Mouse (Mus musculus) layer of hippocampus, adult 8-10 months (tissue): ENCODE measurements at regions not wholly inside any gene's neighbourhood (a gene's known extent, or its start where the extent isn't known, plus 50 kb on each side); places are given as distances from the start of the nearest gene placed in this dataset.
"Not testable (repeated sequence)": the region's sequence is repeated elsewhere in the genome, so short reads cannot be mapped to it uniquely, and the experiment has no call there.

ENCODE experiments used
- DNase-seq, 2 experiments: peaks; one replicate each; pipeline ENCODE4 v3.0.0; 2022; ENCODE audit warnings: low spot score in 2 of 2

- no peak for DNase-seq
These were observed 154.2 kb upstream of the Hes1 start for GRCm38 (mm10) chr16:29909923-29910465.

DNA sequence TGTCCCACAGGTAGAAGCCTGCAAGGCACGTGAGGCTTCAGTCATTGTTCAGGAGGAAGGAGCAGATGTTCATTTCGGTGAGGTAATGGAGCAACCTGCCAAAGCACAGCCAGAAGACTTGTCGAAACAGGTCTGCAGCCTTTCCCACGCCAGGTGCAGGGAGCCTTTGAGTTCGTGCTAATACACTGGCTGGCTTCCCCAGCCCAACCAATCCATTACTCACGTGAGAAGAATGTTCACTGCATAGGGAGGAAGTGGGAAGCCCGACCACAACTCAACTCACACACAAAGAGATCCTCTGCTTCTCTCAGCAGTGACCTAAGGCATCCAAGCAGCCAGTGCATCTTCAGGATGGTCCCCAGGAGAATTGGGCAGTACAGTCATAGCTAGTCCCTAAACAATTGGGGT, 153.0 kb upstream of the Hes1 start:
- DNase-seq = no peak

- no peak for DNase-seq
These were observed 150.7 kb upstream of the Hes1 start for GRCm38 (mm10) chr16:29913357-29914010.

DNA sequence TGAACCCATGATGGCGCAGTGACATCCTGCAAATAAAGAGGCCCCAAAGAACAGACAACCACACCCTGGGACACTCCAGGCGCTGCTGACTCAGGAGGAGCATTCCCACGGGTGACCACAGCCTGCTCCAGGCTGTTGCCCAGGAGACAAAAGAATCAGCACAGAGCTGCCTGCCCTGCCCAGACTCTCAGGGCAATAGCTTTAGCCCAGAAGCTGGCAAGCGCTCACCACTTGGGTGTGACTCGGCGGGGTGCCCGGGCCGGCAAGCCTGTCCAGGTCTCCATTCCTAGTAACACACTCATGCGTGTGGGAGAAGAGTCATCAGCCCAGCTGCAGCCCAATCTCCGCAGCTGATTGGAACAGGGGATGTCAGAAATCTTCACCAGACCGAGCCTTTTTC, 148.8 kb upstream of the Hes1 start:
- peak; percentile 33 to 35 for DNase-seq

GRCm38 (mm10) chr16:29917989-29918388, 146.2 kb upstream of the Hes1 start:
- no peak for DNase-seq

GRCm38 (mm10) chr16:29918396-29918795, 145.8 kb upstream of the Hes1 start:
- no peak for DNase-seq

- DNase-seq = no peak
These were observed 143.2 kb upstream of the Hes1 start for GRCm38 (mm10) chr16:29920940-29921339.

DNA sequence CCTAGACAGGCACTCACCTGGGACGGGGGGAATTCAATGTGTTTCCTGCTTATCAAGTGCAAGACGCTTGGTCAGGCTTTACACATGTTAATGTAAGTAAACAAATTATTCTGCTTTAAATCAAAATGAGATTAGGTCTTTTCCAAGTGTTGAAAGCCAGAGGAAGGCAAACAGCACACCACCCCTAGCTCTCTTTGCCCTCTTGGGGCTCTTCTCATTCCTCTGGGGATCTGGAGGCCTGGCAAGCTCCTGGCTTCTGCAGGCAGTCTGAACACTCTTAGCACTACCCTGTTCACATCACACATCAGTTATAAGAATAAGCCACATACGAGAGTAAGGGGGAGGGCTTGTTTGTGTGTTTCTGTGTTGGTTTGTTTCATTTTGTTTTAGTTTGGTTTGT, 142.8 kb upstream of the Hes1 start:
- DNase-seq = no peak

- DNase-seq = not testable (repeated sequence)
These were observed 136.9 kb upstream of the Hes1 start for GRCm38 (mm10) chr16:29927276-29927675.

DNA sequence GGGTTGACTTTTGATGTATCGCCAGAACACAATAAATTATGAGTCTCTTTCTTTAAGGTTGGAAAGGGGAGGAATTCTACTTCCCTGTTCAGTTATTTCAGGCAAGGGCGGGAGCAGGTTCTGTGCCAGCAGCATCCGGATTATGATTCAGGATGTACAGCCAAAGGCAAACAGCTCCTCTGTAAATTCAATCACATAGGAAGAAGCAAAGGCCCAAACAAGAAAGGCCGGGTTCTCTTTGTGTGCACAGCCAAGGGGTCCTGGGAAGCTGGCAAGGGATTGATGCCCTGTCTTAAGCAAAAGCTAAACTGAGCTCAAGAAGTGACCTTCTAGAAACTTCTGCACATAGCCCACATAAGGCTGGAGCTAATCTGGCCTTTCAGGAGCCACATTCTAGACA, 135.9 kb upstream of the Hes1 start:
- DNase-seq = no peak

- no peak for DNase-seq
These were observed 132.3 kb upstream of the Hes1 start for GRCm38 (mm10) chr16:29931746-29932351.

GRCm38 (mm10) chr16:29934649-29935048, 129.5 kb upstream of the Hes1 start:
- no peak for DNase-seq

GRCm38 (mm10) chr16:29938700-29939099, 125.5 kb upstream of the Hes1 start:
- DNase-seq = no peak

GRCm38 (mm10) chr16:29939331-29939850, 124.8 kb upstream of the Hes1 start:
- no peak for DNase-seq

DNA sequence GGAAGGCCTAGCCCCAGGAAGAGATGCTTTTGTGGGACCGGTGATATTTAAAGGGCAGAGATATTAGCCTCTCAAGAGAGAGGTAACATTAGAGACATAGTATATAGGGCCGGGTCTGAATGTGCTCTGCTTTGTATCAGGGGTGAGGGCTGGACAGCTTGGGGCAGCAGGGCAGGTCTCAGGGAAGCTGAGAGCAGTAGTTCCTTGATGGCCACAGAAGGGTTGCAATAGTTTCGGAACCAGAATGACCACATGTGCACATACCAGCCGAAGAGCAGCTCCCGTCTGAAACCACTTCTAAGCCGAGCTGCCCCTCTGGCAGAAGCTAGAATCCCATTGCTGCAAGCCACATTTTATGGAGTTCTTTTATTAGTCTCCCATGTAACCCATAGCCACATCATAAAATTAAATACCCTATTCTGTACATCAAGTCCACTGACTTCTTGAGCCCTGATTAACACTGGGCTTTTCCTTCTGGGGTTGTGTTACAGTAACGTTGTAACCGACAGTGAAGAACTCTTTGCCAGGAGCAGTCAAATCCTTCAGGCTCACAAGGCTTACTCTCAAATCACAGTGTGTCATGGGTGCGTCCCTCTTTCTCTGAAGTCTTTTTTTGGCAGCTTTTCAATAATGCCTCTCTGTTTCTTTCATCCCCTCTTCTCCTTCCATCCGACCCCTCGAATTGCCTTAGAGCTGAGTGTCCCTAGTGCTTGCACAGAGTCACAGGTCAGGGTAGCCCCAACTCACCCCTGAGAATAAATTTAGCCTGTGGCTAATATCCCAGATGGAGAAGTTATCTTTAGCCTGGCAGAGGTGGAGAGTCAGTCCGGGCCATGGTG, 124.1 kb upstream of the Hes1 start:
- DNase-seq = no peak

DNA sequence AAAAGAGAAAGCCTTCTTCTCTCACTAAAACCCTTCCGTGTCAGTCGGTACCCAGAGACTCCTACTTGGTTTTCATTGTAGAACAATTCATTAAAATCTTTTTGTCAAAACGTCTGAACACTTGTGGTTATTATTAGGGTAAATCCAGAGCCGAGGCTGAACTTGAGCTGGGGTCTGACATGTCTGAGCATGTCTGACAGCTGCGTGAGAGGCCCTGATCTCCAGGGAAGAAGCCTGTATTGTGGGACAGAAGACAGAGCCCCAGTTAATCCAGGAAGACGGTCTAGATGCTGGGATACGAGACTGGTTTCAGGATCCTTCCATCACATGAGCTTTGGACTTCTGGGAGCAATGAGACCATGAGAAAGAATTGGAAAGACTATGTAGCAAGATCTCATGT, 122.1 kb upstream of the Hes1 start:
- no peak for DNase-seq

- peak in 1 of 2 experiments; percentile 19 for DNase-seq
These were observed 120.0 kb upstream of the Hes1 start for GRCm38 (mm10) chr16:29943963-29944860.

- DNase-seq = no peak
These were observed 119.2 kb upstream of the Hes1 start for GRCm38 (mm10) chr16:29944966-29945365.

DNA sequence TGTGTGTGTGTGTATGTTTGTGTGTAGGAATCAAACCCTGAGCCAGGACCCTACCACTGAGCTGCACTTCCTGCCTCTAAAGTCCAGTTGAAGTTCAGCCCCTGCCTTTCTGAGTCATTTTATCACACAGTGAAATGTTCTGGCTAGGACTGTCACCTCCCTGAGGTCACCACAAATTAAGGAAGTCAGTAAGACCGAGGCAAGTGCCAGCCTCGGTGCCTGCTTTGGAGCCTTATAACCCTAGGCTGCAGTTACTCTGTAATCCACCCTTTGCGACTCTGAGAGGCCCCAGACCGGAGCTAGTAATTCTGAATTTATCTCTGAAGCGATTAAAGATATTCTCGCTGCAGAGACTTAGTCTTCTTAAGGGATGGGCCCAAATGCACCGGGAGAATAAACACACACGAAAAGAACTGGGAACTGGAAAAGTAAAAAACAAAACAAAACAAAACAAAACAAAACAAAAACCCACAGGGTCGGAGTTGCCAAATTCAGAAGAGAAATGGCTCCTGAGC, 118.8 kb upstream of the Hes1 start:
- DNase-seq = no peak

- DNase-seq = peak in 1 of 2 experiments; percentile 7
These were observed 118.1 kb upstream of the Hes1 start for GRCm38 (mm10) chr16:29945891-29946598.
